Mouse (Mus musculus) heart, embryonic 11.5 days (tissue): Measurements from ENCODE around the gene Gabbr2. TPM values are rescaled to one million over a fixed set of nuclear protein-coding genes. Genes with fewer than 3 reads are reported as not detected.

Experiments
- ATAC-seq: fragments of 200-750 bp; cut with Nextera tagmentation; replicated peaks from 2 replicates; pipeline ENCODE4 v1.8.0; 2017; ENCODE audit warnings: moderate library complexity; ENCODE audit not compliant: insufficient number of reproducible peaks, low FRiP score, low TSS enrichment
- H3K27ac ChIP-seq: fragments of 300-500 bp; sonication (generic); 2 replicates; pipeline ENCODE4 v1.5.1; 2014; ENCODE audit warnings: mild to moderate bottlenecking, low read depth, low read length
- H3K27me3 ChIP-seq: fragments of 300-500 bp; sonication (generic); 2 replicates; pipeline ENCODE4 v1.6.1; 2014; ENCODE audit warnings: mild to moderate bottlenecking, low read length, mixed read lengths; ENCODE audit not compliant: control insufficient read depth, insufficient read depth
- H3K36me3 ChIP-seq: fragments of 300-500 bp; sonication (generic); 2 replicates; pipeline ENCODE4 v1.6.1; 2014; ENCODE audit warnings: mild to moderate bottlenecking, low read length, moderate library complexity, mixed read lengths; ENCODE audit not compliant: control insufficient read depth, insufficient read depth
- H3K4me1 ChIP-seq: fragments of 300-500 bp; sonication (generic); 2 replicates; pipeline ENCODE4 v1.6.1; 2014; ENCODE audit warnings: low read length; ENCODE audit not compliant: control insufficient read depth, insufficient read depth
- H3K4me2 ChIP-seq: fragments of 300-500 bp; sonication (generic); 2 replicates; pipeline ENCODE4 v1.6.1; 2014; ENCODE audit warnings: mild to moderate bottlenecking, moderate library complexity
- H3K4me3 ChIP-seq: fragments of 300-500 bp; sonication (generic); 2 replicates; pipeline ENCODE4 v1.5.1; 2014; ENCODE audit warnings: low read depth, low read length
- H3K9ac ChIP-seq: fragments of 300-500 bp; sonication (generic); 2 replicates; pipeline ENCODE4 v1.6.1; 2014; ENCODE audit warnings: mild to moderate bottlenecking, low read depth, low read length, moderate library complexity
- H3K9me3 ChIP-seq: fragments of 300-500 bp; sonication (generic); replicated peaks from 2 replicates; pipeline ENCODE4 v1.6.1; 2016; ENCODE audit warnings: low read length; ENCODE audit not compliant: control insufficient read depth
- WGBS: fragments of 180-500 bp; shearing (Covaris S2); extraction: QIAGEN DNeasy Blood & Tissue Kit; methylation state at CpG from one replicate; pipeline ENCODE4 v1.1.7; 2014; ENCODE audit not compliant: insufficient replicate concordance; 5-methylcytosine and 5-hydroxymethylcytosine counted together
- polyA plus RNA-seq: library from polyadenylated mRNA; unstranded; fragments of >200 nt; fragmentation: Nextera tagmentation; extraction: Ambion mirVana; gene quantifications from 2 replicates; pipeline ENCODE4 v1.2.1, GENCODE M21; 2014

Gabbr2 gene
- polyA plus RNA-seq, 1 experiment from 2014 or later: 0.13 TPM

- no peak overlapping the region for H3K4me2 ChIP-seq
- H3K4me3 ChIP-seq: no peak overlapping the region
- no peak overlapping the region for H3K9ac ChIP-seq
- no peaks in the 10 kb centered on the region for H3K9me3 ChIP-seq
- no peak overlapping the region for H3K27ac ChIP-seq
- ATAC-seq: no peak
- WGBS: 78% methylated on average over 7 of the region's 7 CpGs
- H3K36me3 ChIP-seq: no peaks in the 10 kb centered on the region
- H3K4me1 ChIP-seq: no peaks in the 10 kb centered on the region
- H3K27me3 ChIP-seq: no peaks in the 10 kb centered on the region
Observed at GRCm38 (mm10) chr4:46957955-46958354, 33.7 kb downstream of the Gabbr2 start.

DNA sequence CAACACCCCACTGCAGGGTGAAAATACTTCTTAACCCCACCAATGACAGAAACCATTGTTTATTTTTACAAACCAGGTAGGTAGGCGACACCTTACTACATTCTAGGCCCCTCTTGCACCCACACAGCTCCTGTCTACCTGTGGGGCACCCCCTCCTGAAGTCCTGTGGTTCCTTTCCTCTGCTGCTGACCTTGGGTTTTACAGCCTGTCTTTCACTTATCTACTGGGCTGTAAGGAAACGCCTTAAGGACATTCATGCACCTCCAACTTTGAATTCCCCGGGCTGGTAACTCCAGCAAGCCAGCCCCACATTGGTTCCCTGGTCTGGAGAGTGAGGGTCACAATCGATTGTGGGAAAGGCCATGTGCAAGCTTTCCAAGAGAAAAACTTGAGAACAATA, 34.7 kb downstream of the Gabbr2 start:
- ATAC-seq: no peak
- Histone ChIP-seq H3K4me1 (no peaks in the 10 kb centered on the region), H3K27me3 (no peaks in the 10 kb centered on the region), H3K4me3 (no peak overlapping the region), H3K9me3 (no peaks in the 10 kb centered on the region), H3K4me2 (no peak overlapping the region), H3K27ac (no peak overlapping the region), H3K36me3 (no peaks in the 10 kb centered on the region), H3K9ac (no peak overlapping the region)
- WGBS: 60% methylated on average over 4 of the region's 4 CpGs

DNA sequence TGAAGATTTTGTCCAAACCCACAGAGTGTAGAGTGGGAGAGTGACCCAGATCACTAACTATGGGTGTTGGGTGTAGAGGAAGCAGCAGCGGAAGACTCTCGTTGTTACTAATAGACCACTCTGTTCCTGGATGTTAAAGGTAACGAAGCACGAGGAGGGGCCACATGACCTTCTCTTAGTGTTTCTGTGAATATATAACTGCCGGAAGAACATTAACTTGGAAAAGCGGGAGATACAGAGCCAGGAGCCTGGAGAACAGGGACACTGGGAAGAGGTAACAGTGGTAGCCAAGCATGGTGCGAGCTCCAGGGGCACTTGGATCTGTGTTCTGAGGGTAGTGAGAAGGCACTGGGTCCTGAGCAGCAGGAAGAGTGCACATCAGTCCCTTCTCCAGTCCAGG, 38.7 kb downstream of the Gabbr2 start:
- ATAC-seq: no peak
- Histone ChIP-seq H3K4me3 (no peak overlapping the region), H3K4me2 (no peak overlapping the region), H3K9ac (no peak overlapping the region), H3K4me1 (no peaks in the 10 kb centered on the region), H3K27me3 (no peaks in the 10 kb centered on the region), H3K9me3 (no peaks in the 10 kb centered on the region), H3K27ac (no peak overlapping the region), H3K36me3 (no peaks in the 10 kb centered on the region)
- 85% methylated on average over 7 of the region's 7 CpGs for WGBS

DNA sequence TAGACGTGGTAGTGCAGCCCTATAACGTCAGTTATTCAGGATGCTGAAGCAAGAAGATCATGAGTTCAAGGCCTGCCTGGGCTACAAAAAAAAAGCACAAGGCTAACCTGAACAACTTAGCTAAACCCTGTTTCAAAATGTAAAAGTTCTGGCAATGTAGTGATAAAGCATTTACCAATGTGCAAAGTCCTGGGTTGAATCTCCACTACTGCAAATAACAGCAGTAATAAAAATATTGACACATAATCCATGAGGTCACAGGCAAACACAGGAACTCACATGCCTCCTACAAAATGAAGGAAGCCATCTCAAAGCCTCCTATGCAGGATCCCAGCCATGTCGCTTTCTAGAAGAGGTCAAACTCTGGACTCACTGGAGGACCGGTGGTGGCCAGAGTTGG, 39.1 kb downstream of the Gabbr2 start:
- H3K9ac ChIP-seq: no peak overlapping the region
- ATAC-seq: no peak
- no peak overlapping the region for H3K27ac ChIP-seq
- no peaks in the 10 kb centered on the region for H3K36me3 ChIP-seq
- H3K9me3 ChIP-seq: no peaks in the 10 kb centered on the region
- H3K27me3 ChIP-seq: no peaks in the 10 kb centered on the region
- no peak overlapping the region for H3K4me2 ChIP-seq
- 78% methylated on average over 4 of the region's 4 CpGs for WGBS
- H3K4me1 ChIP-seq: no peaks in the 10 kb centered on the region
- H3K4me3 ChIP-seq: no peak overlapping the region

- Histone ChIP-seq H3K4me3 (no peak overlapping the region), H3K9ac (no peak overlapping the region), H3K9me3 (no peaks in the 10 kb centered on the region), H3K27me3 (no peaks in the 10 kb centered on the region), H3K36me3 (no peaks in the 10 kb centered on the region), H3K4me2 (no peak overlapping the region), H3K4me1 (no peaks in the 10 kb centered on the region), H3K27ac (no peak overlapping the region)
- no peak for ATAC-seq
- WGBS: 68% methylated on average over 3 of the region's 3 CpGs
Observed at GRCm38 (mm10) chr4:46934291-46934690, 57.4 kb downstream of the Gabbr2 start.

DNA sequence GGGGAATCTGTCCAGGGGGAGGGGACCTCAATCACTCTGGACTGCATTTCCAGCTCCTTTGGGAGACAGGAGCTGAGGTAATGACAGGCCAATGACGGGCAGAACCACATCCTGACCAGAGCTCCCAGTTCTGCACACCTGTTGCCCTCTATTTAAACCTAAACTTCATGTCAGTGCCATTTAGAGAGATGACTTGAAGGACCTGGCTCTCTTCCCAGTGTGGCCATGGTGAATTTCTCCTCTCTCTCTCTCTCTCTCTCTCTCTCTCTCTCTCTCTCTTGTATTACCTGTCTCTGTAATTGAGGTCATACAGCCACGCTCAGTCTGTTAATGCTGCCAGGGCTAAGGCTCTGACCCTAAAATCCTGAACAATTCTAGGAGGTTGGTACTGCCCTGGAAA, 58.1 kb downstream of the Gabbr2 start:
- Histone ChIP-seq H3K27me3 (no peaks in the 10 kb centered on the region), H3K4me1 (no peaks in the 10 kb centered on the region), H3K4me3 (no peak overlapping the region), H3K4me2 (no peak overlapping the region), H3K9ac (no peak overlapping the region), H3K27ac (no peak overlapping the region), H3K9me3 (no peaks in the 10 kb centered on the region), H3K36me3 (no peaks in the 10 kb centered on the region)
- ATAC-seq: no peak
- 70% methylated on average over 2 of the region's 2 CpGs for WGBS

DNA sequence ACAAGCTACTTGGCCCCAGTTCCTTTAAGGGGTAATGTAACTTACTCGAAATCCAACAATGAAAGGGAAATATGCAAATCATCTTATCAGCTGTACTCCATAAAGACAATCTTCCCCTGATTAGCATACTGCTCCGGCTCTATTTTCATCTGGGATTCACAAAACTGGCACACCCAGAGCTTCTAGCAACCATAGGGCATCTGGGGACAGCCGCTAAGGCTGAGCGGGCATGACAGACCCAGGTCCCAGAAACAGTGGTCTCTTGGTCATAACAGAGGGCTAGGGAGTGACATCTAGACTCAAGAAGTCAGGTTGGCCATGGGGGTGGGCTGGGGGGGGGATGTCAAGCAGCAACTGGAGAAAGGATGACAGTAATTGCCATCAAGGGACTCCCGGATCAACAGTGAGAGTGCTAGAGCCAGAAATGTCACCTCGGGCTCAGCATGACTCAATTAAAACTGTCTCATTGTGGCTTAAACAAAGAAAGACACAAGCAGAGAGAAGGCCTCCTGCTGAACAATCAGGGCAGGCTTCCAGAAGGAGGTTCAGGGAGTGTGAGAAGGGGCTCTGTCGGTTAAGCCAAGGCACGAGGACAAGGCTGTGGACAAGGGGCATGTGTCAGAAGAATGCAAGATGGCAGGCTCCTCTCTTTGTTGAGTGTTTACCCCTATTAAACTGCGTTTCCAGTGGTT, 59.8 kb downstream of the Gabbr2 start:
- Histone ChIP-seq H3K27ac (no peak overlapping the region), H3K4me2 (no peak overlapping the region), H3K4me3 (no peak overlapping the region), H3K9ac (no peak overlapping the region), H3K4me1 (no peaks in the 10 kb centered on the region), H3K36me3 (no peaks in the 10 kb centered on the region), H3K27me3 (no peaks in the 10 kb centered on the region), H3K9me3 (no peaks in the 10 kb centered on the region)
- 71% methylated on average over 9 of the region's 9 CpGs for WGBS
- ATAC-seq: no peak

GRCm38 (mm10) chr4:46928112-46928511, 63.6 kb downstream of the Gabbr2 start:
- H3K27me3 ChIP-seq: no peaks in the 10 kb centered on the region
- H3K4me2 ChIP-seq: no peak overlapping the region
- H3K4me3 ChIP-seq: no peak overlapping the region
- H3K36me3 ChIP-seq: no peaks in the 10 kb centered on the region
- 66% methylated on average over 3 of the region's 3 CpGs for WGBS
- ATAC-seq: no peak
- H3K4me1 ChIP-seq: no peaks in the 10 kb centered on the region
- no peak overlapping the region for H3K27ac ChIP-seq
- H3K9ac ChIP-seq: no peak overlapping the region
- no peaks in the 10 kb centered on the region for H3K9me3 ChIP-seq

DNA sequence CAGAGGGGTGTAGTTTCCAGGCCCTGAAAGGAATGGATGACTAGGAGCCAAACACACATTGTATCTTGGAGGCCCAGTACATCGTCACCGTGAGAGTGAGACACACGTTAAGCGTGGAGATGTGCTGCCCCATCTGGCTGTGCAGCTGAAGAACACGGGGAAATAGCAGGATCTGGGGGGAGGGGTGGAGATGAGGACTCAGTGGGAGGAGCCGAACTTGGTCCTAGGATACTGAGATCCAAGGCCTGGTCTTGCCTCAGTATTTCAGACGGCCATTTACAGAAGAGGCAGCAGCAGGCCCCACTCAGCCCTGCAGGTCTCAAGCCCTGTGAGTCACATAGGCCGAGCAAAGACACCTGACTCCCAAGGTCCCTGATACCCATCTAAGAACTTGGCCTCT, 72.5 kb downstream of the Gabbr2 start:
- Histone ChIP-seq H3K27ac (no peak overlapping the region), H3K9ac (no peak overlapping the region), H3K4me1 (no peaks in the 10 kb centered on the region), H3K4me3 (no peak overlapping the region), H3K4me2 (no peak overlapping the region), H3K27me3 (0 out of 2 replicates have a peak, but pooled peaks cover 2% of the 10 kb centered on the region), H3K36me3 (no peaks in the 10 kb centered on the region), H3K9me3 (no peaks in the 10 kb centered on the region)
- ATAC-seq: no peak
- WGBS: 62% methylated on average over 8 of the region's 8 CpGs
